In the genomic region with DNA sequence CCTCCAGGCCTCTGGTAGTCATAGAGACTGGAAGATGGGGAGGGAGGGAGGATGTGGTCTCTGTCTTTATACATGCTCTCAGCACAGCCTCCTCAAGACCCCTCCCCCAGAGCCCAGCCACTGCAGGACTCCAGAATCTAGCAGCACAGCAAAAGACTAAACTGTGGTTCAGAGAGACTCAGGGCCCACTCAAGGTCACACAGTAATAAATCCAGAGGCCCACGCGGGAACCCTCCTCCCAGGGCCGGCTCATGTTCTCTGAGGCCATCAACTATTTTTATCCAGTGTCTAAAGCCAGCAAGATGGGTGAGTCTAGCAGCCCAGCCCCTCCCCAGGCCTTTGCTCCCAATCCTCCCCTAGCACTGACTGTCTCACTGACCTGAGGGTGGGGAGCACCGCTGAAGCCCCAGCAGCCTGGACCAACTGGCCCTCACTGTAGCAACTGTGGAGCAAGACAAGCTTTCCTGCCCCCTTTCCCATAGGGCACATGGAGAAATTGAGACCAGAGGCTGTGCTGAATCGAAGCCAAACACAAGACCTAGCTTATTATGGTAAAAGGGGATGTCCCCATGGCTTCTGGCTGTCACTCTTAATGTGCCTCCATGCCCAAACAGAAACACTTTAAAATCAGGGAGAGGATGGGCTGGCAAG, we compare ENCODE assay signal across 1 mouse cellular context.
A peak's percentile ranks its signal among the peaks of the same experiment; 100 is the strongest.
TF ChIP-seq lines count a peak whose summit lies in the region.

No protein-coding gene starts in this region.

TF ChIP-seq in myocyte, 11 proteins besides CTCF, POLR2A, EP300 and RAD21 (continued from another document):
- peak; percentile 10 for TF ChIP-seq POLR2AphosphoS2 (IDR thresholded peaks at IDR 0.05; ENCODE audit: insufficient read length, low read depth)
- TF ChIP-seq CEBPB (IDR thresholded peaks at IDR 0.05; ENCODE audit: insufficient read depth, poor library complexity, severe bottlenecking) = no peak
- no peak for TF ChIP-seq USF1 (IDR thresholded peaks at IDR 0.05; ENCODE audit: low read depth)
- no peak for TF ChIP-seq E2F4 (IDR thresholded peaks at IDR 0.05; ENCODE audit: insufficient read depth)
- TF ChIP-seq SRF (IDR thresholded peaks at IDR 0.05; ENCODE audit: control insufficient read depth, insufficient read length, low read depth) = peak; percentile 29
- no peak for TF ChIP-seq MAX (IDR thresholded peaks at IDR 0.05; ENCODE audit: low read depth)
- no peak for TF ChIP-seq TCF12 (IDR thresholded peaks at IDR 0.05; ENCODE audit: insufficient read depth, poor library complexity, severe bottlenecking)
- no peak for TF ChIP-seq REST (IDR thresholded peaks at IDR 0.05; ENCODE audit: insufficient read depth, insufficient read length)
